In genomic region chr13:93143819-93144283, GRCm38 (mm10) we compare ENCODE assay signal across 8 mouse cellular contexts. TPM values are rescaled to one million over a fixed set of nuclear protein-coding genes. Genes with fewer than 3 reads are reported as not detected.
DNase-seq lines count a peak whose midpoint lies in the region; ATAC-seq and TF ChIP-seq lines count a peak whose summit lies in the region.

No protein-coding gene starts in this region.

- WGBS in neural tube, embryonic 11.5 days: 34% methylated on average over 11 of the region's 11 CpGs
- 18% methylated on average over 11 of the region's 11 CpGs for WGBS in forebrain, embryonic 10.5 days
- 9% methylated on average over 11 of the region's 11 CpGs for WGBS in lung, postnatal 0 days

- no peak for TF ChIP-seq CTCF in lung, postnatal 0 days (IDR thresholded peaks at IDR 0.05)

- H3K4me2 ChIP-seq in neural tube, embryonic 11.5 days (ENCODE audit: low read depth): peak overlapping the region; percentile 66
- H3K4me2 ChIP-seq in lung, postnatal 0 days (replicated peaks; ENCODE audit: low read depth, low read length): peak overlapping the region; percentile 83

- no peak for DNase-seq in neural tube, embryonic 11.5 days (ENCODE audit: low spot score)
- DNase-seq in neural tube, embryonic 10.5 days (ENCODE audit: extremely low spot score, low spot score): no peak
- no peak for DNase-seq in forebrain, embryonic 10.5 days (ENCODE audit: extremely low spot score, low spot score)
- DNase-seq in heart, postnatal 4 days: peak; percentile 29
- DNase-seq in lung, postnatal 0 days (ENCODE audit: low spot score): peak; percentile 16
- no peak for DNase-seq in B cell, adult 2 months
- no peak for DNase-seq in layer of hippocampus, adult 18-20 months (ENCODE audit: low spot score in 2 of 2)
- no peak for DNase-seq in right cerebral cortex, postnatal 14 days

- no peak for TF ChIP-seq EP300 in lung, postnatal 0 days (IDR thresholded peaks at IDR 0.05)

- H3K27me3 ChIP-seq in neural tube, embryonic 11.5 days (ENCODE audit: control insufficient read depth, insufficient read depth, low read length): no peaks in the 10 kb centered on the region
- H3K27me3 ChIP-seq in forebrain, embryonic 10.5 days (ENCODE audit: poor library complexity, severe bottlenecking): no peaks in the 10 kb centered on the region
- H3K27me3 ChIP-seq in lung, postnatal 0 days (replicated peaks; ENCODE audit: insufficient read depth, low read length): no peaks in the 10 kb centered on the region

- H3K36me3 ChIP-seq in neural tube, embryonic 11.5 days (ENCODE audit: control insufficient read depth, insufficient read depth, low read length): 0 out of 2 replicates have a peak, but pooled peaks cover 2% of the 10 kb centered on the region
- peaks cover 13% of the 10 kb centered on the region for H3K36me3 ChIP-seq in forebrain, embryonic 10.5 days (replicated peaks)
- H3K36me3 ChIP-seq in lung, postnatal 0 days (ENCODE audit: insufficient read depth, low read length): 0 out of 2 replicates have a peak, but pooled peaks cover 3% of the 10 kb centered on the region

- H3K9me3 ChIP-seq in neural tube, embryonic 11.5 days (ENCODE audit: control insufficient read depth, low read length): no peaks in the 10 kb centered on the region
- no peaks in the 10 kb centered on the region for H3K9me3 ChIP-seq in forebrain, embryonic 10.5 days
- H3K9me3 ChIP-seq in lung, postnatal 0 days (ENCODE audit: low read length): no peaks in the 10 kb centered on the region

- 0 out of 2 replicates have a peak, but pooled peaks have one; percentile 40 for ATAC-seq in neural tube, embryonic 11.5 days (ENCODE audit: insufficient read depth, low FRiP score, low TSS enrichment)
- ATAC-seq in lung, postnatal 0 days: peak; percentile 51

- H3K4me1 ChIP-seq in neural tube, embryonic 11.5 days (ENCODE audit: control insufficient read depth, insufficient read depth, low read length): 0 out of 2 replicates have a peak, but pooled peaks cover 4% of the 10 kb centered on the region
- H3K4me1 ChIP-seq in forebrain, embryonic 10.5 days: peaks cover 21% of the 10 kb centered on the region
- H3K4me1 ChIP-seq in lung, postnatal 0 days (ENCODE audit: insufficient read depth, low read depth, low read length): peaks cover 3% of the 10 kb centered on the region; the same call in 1 of the 2 replicates

- peak overlapping the region; percentile 28 for H3K4me3 ChIP-seq in neural tube, embryonic 11.5 days (ENCODE audit: low read depth, low read length)
- H3K4me3 ChIP-seq in forebrain, embryonic 10.5 days: peak overlapping the region; percentile 61
- H3K4me3 ChIP-seq in lung, postnatal 0 days (ENCODE audit: low read depth, low read length): peak overlapping the region; percentile 53

- no peak overlapping the region for H3K9ac ChIP-seq in neural tube, embryonic 11.5 days (ENCODE audit: low read length)
- H3K9ac ChIP-seq in lung, postnatal 0 days (replicated peaks; ENCODE audit: low read depth): peak overlapping the region; percentile 19; the same call in 1 of the 2 replicates

- no peak overlapping the region for H3K27ac ChIP-seq in neural tube, embryonic 11.5 days (ENCODE audit: low read depth, low read length)
- H3K27ac ChIP-seq in forebrain, embryonic 10.5 days: peak overlapping the region; percentile 79
- H3K27ac ChIP-seq in lung, postnatal 0 days (ENCODE audit: low read length): peak overlapping the region; percentile 81

RNA-seq across cellular contexts. Expression of gene Cmya5, which starts 0.7 kb away (rescaled TPM):
- polyA plus RNA-seq in neural tube, embryonic 11.5 days (2014; fragmentation: Nextera tagmentation; extraction: Ambion mirVana): 0.05 and 0.13 TPM in 2 replicates
- 0.01 and 0.02 TPM in 2 replicates for polyA plus RNA-seq in forebrain, embryonic 10.5 days (2016; fragmentation: Nextera tagmentation; extraction: Ambion mirVana)
- total RNA-seq in heart, postnatal 4 days (2021): 10 to 100 TPM; 76.0 to 82.2 TPM
- polyA plus RNA-seq in lung, postnatal 0 days (2015; fragmentation: Nextera tagmentation; extraction: Ambion mirVana): 0.30 and 0.32 TPM in 2 replicates
- 1 to 10 TPM; 3.3 to 3.4 TPM for total RNA-seq in layer of hippocampus, adult 18-20 months (2021)

RNA-seq across cellular contexts. Expression of gene Tent2, which starts 48.3 kb away (rescaled TPM):
- 79.9 and 81.6 TPM in 2 replicates for polyA plus RNA-seq in neural tube, embryonic 11.5 days (2014; fragmentation: Nextera tagmentation; extraction: Ambion mirVana)
- 58.9 and 59.7 TPM in 2 replicates for polyA plus RNA-seq in forebrain, embryonic 10.5 days (2016; fragmentation: Nextera tagmentation; extraction: Ambion mirVana)
- 10 to 100 TPM; 27.4 to 28.1 TPM for total RNA-seq in heart, postnatal 4 days (2021)
- polyA plus RNA-seq in lung, postnatal 0 days (2015; fragmentation: Nextera tagmentation; extraction: Ambion mirVana): 34.4 and 35.2 TPM in 2 replicates
- total RNA-seq in layer of hippocampus, adult 18-20 months (2021): 10 to 100 TPM; 24.7 to 26.2 TPM

Comparison
In these comparisons a context has a peak if more than half of its experiments do, and no peak if none do; other contexts are left out.
1. DNase-seq: peak in heart, postnatal 4 days (single experiment) and lung, postnatal 0 days (single experiment); none in neural tube, embryonic 11.5 days (single experiment), neural tube, embryonic 10.5 days (single experiment), forebrain, embryonic 10.5 days (single experiment), B cell, adult 2 months (0 of 2), layer of hippocampus, adult 18-20 months (0 of 2) and right cerebral cortex, postnatal 14 days (single experiment).
2. Peak in every context shown above with its lines, with median percentiles within 50 percentile points of each other: H3K4me3 ChIP-seq.